Mouse (Mus musculus) heart, embryonic 15.5 days (tissue): Measurements from ENCODE around the gene Cd4. TPM values are rescaled to one million over a fixed set of nuclear protein-coding genes. Genes with fewer than 3 reads are reported as not detected.

Experiments
- ATAC-seq: fragments of 200-750 bp; cut with Nextera tagmentation; replicated peaks from 2 replicates; pipeline ENCODE4 v1.8.0; 2017; ENCODE audit warnings: low read depth, moderate TSS enrichment; ENCODE audit not compliant: insufficient number of reproducible peaks, insufficient read depth, low FRiP score
- H3K27ac ChIP-seq: fragments of 300-500 bp; sonication (generic); 2 replicates; pipeline ENCODE4 v1.5.1; 2015; ENCODE audit warnings: mild to moderate bottlenecking, inconsistent platforms
- H3K27me3 ChIP-seq: fragments of 300-500 bp; sonication (generic); 2 replicates; pipeline ENCODE4 v1.6.1; 2015; ENCODE audit warnings: inconsistent platforms
- H3K36me3 ChIP-seq: fragments of 300-500 bp; sonication (generic); 2 replicates; pipeline ENCODE4 v1.6.1; 2015; ENCODE audit warnings: mild to moderate bottlenecking, inconsistent platforms
- H3K4me1 ChIP-seq: fragments of 300-500 bp; sonication (generic); replicated peaks from 2 replicates; pipeline ENCODE4 v1.6.1; 2015; ENCODE audit warnings: inconsistent platforms
- H3K4me2 ChIP-seq: fragments of 300-500 bp; sonication (generic); 2 replicates; pipeline ENCODE4 v1.6.1; 2015; ENCODE audit warnings: inconsistent platforms, mild to moderate bottlenecking, moderate library complexity
- H3K4me3 ChIP-seq: fragments of 300-500 bp; sonication (generic); 2 replicates; pipeline ENCODE4 v1.5.1; 2015; ENCODE audit warnings: mild to moderate bottlenecking, inconsistent platforms
- H3K9ac ChIP-seq: fragments of 300-500 bp; sonication (generic); 2 replicates; pipeline ENCODE4 v1.6.1; 2015; ENCODE audit warnings: mild to moderate bottlenecking, inconsistent platforms
- H3K9me3 ChIP-seq: fragments of 300-500 bp; sonication (generic); replicated peaks from 2 replicates; pipeline ENCODE4 v1.6.1; 2016; ENCODE audit warnings: inconsistent platforms
- WGBS: fragments of 180-500 bp; shearing (Covaris S2); methylation state at CpG from one replicate; pipeline ENCODE4 v1.1.7; 2015; ENCODE audit warnings: mixed read lengths; 5-methylcytosine and 5-hydroxymethylcytosine counted together
- polyA plus RNA-seq: library from polyadenylated mRNA; unstranded; fragments of >200 nt; fragmentation: Nextera tagmentation; extraction: Ambion mirVana; gene quantifications from 2 replicates; pipeline ENCODE4 v1.2.1, GENCODE M21; 2015

Gene Cd4
- polyA plus RNA-seq = 0.05 and 0.68 TPM in 2 replicates

- Histone ChIP-seq H3K27me3 (no peaks in the 10 kb centered on the region), H3K4me1 (peaks cover 7% of the 10 kb centered on the region), H3K4me2 (no peak within 1 kb of the TSS), H3K27ac (no peak within 1 kb of the TSS), H3K36me3 (no peaks in the 10 kb centered on the region), H3K9me3 (no peaks in the 10 kb centered on the region), H3K4me3 (no peak within 1 kb of the TSS), H3K9ac (no peak within 1 kb of the TSS)
- no peak for ATAC-seq
- 85% methylated on average over 9 of the region's 9 CpGs for WGBS
Observed at GRCm38 (mm10) chr6:124887986-124888385, at the start of gene Cd4. TSS of gene Cd4 (minus strand) at chr6:124888221.

DNA sequence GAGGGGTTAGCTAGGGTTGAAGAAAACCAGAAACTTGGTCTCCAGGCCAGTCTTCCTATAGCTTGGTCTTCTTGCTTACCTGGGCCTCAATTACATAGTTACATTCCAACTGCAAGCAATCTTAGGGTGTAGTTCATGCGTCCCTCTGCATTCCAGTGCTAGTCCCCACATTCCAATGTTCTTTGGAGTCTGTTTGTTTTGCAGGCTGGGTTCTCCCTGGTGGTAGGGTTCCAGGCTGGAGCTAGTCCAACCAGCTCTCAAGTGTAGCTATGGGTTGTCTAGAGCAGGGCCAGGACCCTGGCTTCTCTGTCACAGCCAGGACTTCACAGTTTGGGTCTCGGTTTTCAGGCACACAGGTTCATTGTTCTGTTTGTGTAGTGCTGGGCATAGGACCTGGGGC lies 49.5 kb upstream of the Cd4 start:
- Histone ChIP-seq H3K9ac (no peak overlapping the region), H3K4me1 (peaks cover 15% of the 10 kb centered on the region), H3K27me3 (no peaks in the 10 kb centered on the region), H3K36me3 (peaks cover 39% of the 10 kb centered on the region), H3K9me3 (no peaks in the 10 kb centered on the region), H3K4me3 (no peak overlapping the region), H3K27ac (no peak overlapping the region), H3K4me2 (no peak overlapping the region)
- ATAC-seq = no peak
- 77% methylated on average over 2 of the region's 2 CpGs for WGBS

GRCm38 (mm10) chr6:124936681-124937080 lies 48.7 kb upstream of the Cd4 start:
- no peak overlapping the region for H3K27ac ChIP-seq
- H3K4me2 ChIP-seq = no peak overlapping the region
- H3K9ac ChIP-seq = no peak overlapping the region
- no peaks in the 10 kb centered on the region for H3K9me3 ChIP-seq
- peaks cover 20% of the 10 kb centered on the region for H3K4me1 ChIP-seq
- no peak for ATAC-seq
- WGBS = 88% methylated on average over 1 of the region's 1 CpGs
- H3K27me3 ChIP-seq = no peaks in the 10 kb centered on the region
- peaks cover 39% of the 10 kb centered on the region for H3K36me3 ChIP-seq
- H3K4me3 ChIP-seq = no peak overlapping the region

- peaks cover 39% of the 10 kb centered on the region for H3K36me3 ChIP-seq
Observed at GRCm38 (mm10) chr6:124934670-124935069, 46.6 kb upstream of the Cd4 start.

DNA sequence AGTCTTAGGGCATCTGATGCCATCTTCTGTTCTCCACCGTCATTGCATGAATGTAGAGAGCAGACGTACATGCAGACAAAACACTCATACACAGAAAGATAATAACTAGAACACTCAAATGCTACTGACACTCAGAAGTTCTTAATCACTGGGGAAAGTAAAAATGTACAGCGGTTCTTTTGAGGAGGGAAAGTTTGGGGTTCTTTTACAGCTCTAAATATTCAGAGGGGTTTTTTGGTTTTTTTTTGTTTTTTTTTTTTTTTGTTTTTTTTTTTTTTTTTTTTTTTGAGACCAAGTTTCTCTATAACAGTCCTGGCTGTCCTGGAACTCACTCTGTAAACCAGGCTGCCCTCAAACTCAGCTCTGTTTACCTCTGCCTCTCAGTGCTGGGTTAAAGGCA lies 45.1 kb upstream of the Cd4 start:
- peak overlapping the region; percentile 87; the same call in 1 of the 2 replicates for H3K4me3 ChIP-seq
- H3K4me2 ChIP-seq = peak overlapping the region; percentile 75; the same call in 1 of the 2 replicates
- no peaks in the 10 kb centered on the region for H3K27me3 ChIP-seq
- ATAC-seq = no peak
- H3K9me3 ChIP-seq = no peaks in the 10 kb centered on the region
- no peak overlapping the region for H3K27ac ChIP-seq
- no peak overlapping the region for H3K9ac ChIP-seq
- H3K36me3 ChIP-seq = peaks cover 39% of the 10 kb centered on the region
- H3K4me1 ChIP-seq = peaks cover 26% of the 10 kb centered on the region
- 88% methylated on average over 3 of the region's 3 CpGs for WGBS

More at GRCm38 (mm10) chr6:124934670-124935069, 46.6 kb upstream of the Cd4 start:
- H3K9ac ChIP-seq = no peak overlapping the region
- peaks cover 26% of the 10 kb centered on the region for H3K4me1 ChIP-seq
- H3K27ac ChIP-seq = no peak overlapping the region
- H3K4me3 ChIP-seq = no peak overlapping the region
- no peak for ATAC-seq
- no peaks in the 10 kb centered on the region for H3K9me3 ChIP-seq
- no peak overlapping the region for H3K4me2 ChIP-seq
- no peaks in the 10 kb centered on the region for H3K27me3 ChIP-seq
- 91% methylated on average over 7 of the region's 7 CpGs for WGBS

DNA sequence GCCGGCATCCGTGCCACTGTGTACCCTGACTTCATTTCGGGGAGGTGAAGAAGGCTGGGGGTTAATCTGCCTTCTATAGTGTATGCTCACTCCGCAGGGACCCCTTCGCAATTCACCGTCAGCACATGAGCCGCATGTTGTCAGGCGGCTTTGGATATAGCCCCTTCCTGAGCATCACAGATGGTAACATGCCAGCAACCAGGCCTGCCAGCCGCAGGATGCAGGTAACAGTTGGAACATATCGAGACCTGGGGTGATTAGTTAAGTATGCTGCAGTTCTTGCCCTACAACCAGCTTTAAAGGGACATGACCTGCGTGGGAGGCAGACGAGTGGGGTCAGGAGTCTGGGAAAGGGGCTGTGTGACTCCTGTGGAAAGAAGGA lies 44.3 kb upstream of the Cd4 start:
- Histone ChIP-seq H3K27me3 (no peaks in the 10 kb centered on the region), H3K36me3 (peaks cover 39% of the 10 kb centered on the region), H3K4me1 (peaks cover 26% of the 10 kb centered on the region), H3K4me3 (peak overlapping the region; percentile 87), H3K27ac (peak overlapping the region; percentile 98), H3K9ac (peak overlapping the region; percentile 93), H3K9me3 (no peaks in the 10 kb centered on the region), H3K4me2 (peak overlapping the region; percentile 75)
- WGBS = 45% methylated on average over 12 of the region's 12 CpGs
- no peak for ATAC-seq

DNA sequence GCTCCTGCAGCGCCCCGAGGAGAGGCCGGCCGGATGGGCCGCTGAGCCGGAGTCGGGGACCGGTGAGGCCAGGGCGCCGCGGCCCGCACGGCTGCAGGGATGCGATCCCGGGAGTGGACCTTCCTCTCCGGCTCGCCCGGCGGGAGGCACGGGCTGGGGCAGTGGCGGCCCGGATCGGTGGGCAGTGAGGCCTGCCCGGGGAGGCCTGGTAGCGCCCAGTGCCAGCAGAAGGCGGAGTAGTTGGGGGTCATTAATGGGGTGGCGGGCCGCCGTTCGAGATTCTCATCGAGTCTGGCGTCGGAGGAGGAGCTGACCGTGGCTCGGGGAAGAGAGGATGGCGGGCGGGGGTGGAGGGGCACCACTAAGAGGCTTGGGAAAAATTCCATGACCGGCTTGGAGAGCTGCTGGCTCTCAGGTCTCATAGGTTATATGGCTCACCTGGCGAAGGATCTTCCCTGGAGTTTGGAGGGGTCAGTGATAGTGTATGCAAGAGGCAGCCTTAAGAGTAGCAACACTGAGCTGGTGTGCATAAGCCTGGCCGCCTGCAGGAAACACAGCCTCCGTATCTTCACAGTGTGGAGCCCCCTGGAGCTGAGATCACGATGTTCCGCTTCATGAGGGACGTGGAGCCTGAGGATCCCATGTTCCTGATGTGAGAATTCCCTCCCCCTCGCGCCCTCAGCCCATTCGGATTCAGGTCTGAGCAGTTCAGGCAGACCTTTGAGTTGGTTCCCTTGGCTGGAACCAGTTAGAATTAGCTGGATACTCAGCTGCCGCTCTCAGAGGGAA lies 43.7 kb upstream of the Cd4 start:
- peak; percentile 17; the same call in 1 of the 2 replicates for ATAC-seq
- peak overlapping the region; percentile 75 for H3K4me2 ChIP-seq
- peaks cover 34% of the 10 kb centered on the region for H3K36me3 ChIP-seq
- no peaks in the 10 kb centered on the region for H3K27me3 ChIP-seq
- WGBS = 1% methylated on average over 48 of the region's 48 CpGs
- H3K4me1 ChIP-seq = peaks cover 26% of the 10 kb centered on the region
- H3K9ac ChIP-seq = peak overlapping the region; percentile 93
- H3K4me3 ChIP-seq = peak overlapping the region; percentile 87
- peak overlapping the region; percentile 98 for H3K27ac ChIP-seq
- H3K9me3 ChIP-seq = no peaks in the 10 kb centered on the region

- WGBS = under 1% methylated on average over 60 of the region's 64 CpGs
Observed at GRCm38 (mm10) chr6:124930754-124931524, 42.9 kb upstream of the Cd4 start, which contains the start of gene Mlf2. TSS of gene Mlf2 (plus strand) at chr6:124931386.

DNA sequence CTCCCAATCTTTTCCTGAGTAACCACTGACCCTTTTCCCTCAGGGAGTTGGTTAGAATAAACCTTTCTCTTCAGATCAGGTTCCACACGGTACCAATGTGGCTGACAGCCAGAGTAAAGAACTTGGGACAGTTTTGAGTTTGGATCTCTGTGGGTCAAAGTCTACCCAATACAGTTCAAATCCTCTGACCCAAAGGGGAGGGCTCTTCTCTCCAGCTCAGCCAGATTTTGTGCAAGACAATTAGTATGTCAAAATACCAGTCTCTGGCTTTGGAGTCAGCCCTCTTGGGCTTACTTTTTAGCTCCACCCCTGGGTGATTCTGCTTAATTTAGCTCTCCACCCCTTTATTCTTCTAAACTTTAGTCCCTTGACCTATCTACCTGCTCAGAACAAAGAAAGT lies 42.2 kb upstream of the Cd4 start:
- no peak for ATAC-seq
- Histone ChIP-seq H3K4me2 (peak overlapping the region; percentile 75), H3K4me1 (peaks cover 38% of the 10 kb centered on the region), H3K27me3 (no peaks in the 10 kb centered on the region), H3K36me3 (peaks cover 19% of the 10 kb centered on the region), H3K9ac (0 out of 2 replicates have a peak overlapping the region, but pooled peaks have one; percentile 21), H3K27ac (peak overlapping the region; percentile 98), H3K4me3 (peak overlapping the region; percentile 87), H3K9me3 (no peaks in the 10 kb centered on the region)
- WGBS = 60% methylated on average over 1 of the region's 1 CpGs

More at GRCm38 (mm10) chr6:124930754-124931524, 42.9 kb upstream of the Cd4 start, which contains the start of gene Mlf2:
- Histone ChIP-seq H3K27ac (peak within 1 kb of the TSS; percentile 98), H3K4me1 (peaks cover 31% of the 10 kb centered on the region), H3K9ac (peak within 1 kb of the TSS; percentile 93), H3K36me3 (peaks cover 27% of the 10 kb centered on the region), H3K27me3 (no peaks in the 10 kb centered on the region), H3K4me3 (peak within 1 kb of the TSS; percentile 87), H3K4me2 (peak within 1 kb of the TSS; percentile 75), H3K9me3 (no peaks in the 10 kb centered on the region)
- ATAC-seq = peak; percentile 91

DNA sequence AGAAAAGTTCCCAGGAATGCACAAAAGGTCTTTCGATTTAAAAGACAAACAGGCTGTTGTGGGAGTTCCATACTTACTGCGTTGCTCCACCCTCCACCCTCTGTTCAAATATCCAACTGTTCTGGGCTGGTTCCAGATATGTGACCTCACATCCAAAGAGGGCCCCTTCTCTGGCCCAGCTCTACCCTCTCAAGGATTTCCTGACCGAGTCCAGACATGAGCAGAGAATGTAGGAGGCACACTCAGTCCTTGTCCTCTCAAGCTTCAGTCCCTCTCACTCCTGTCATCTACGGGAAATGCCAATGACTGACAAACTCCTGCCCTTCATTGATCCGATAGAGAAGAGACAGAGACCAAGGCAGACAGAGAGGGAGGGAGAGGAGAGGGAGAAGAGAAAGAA lies 37.9 kb upstream of the Cd4 start:
- no peaks in the 10 kb centered on the region for H3K36me3 ChIP-seq
- peak overlapping the region; percentile 46 for H3K4me2 ChIP-seq
- peak overlapping the region; percentile 93 for H3K27ac ChIP-seq
- H3K27me3 ChIP-seq = no peaks in the 10 kb centered on the region
- peak; percentile 62 for ATAC-seq
- 14% methylated on average over 5 of the region's 5 CpGs for WGBS
- H3K9me3 ChIP-seq = no peaks in the 10 kb centered on the region
- H3K4me3 ChIP-seq = peak overlapping the region; percentile 24
- peaks cover 24% of the 10 kb centered on the region for H3K4me1 ChIP-seq
- peak overlapping the region; percentile 28; the same call in 1 of the 2 replicates for H3K9ac ChIP-seq

- WGBS = 31% methylated on average over 12 of the region's 12 CpGs
- H3K27ac ChIP-seq = peak overlapping the region; percentile 93
- no peak for ATAC-seq
- H3K4me3 ChIP-seq = peak overlapping the region; percentile 24
- peak overlapping the region; percentile 28 for H3K9ac ChIP-seq
- H3K4me2 ChIP-seq = peak overlapping the region; percentile 46
- no peaks in the 10 kb centered on the region for H3K27me3 ChIP-seq
- peaks cover 28% of the 10 kb centered on the region for H3K4me1 ChIP-seq
- no peaks in the 10 kb centered on the region for H3K36me3 ChIP-seq
- H3K9me3 ChIP-seq = no peaks in the 10 kb centered on the region
Observed at GRCm38 (mm10) chr6:124925173-124925793, 37.3 kb upstream of the Cd4 start.
